Mouse (Mus musculus): ENCODE data around the gene Dmac2.

Dmac2 gene

GRCm38 (mm10) chr7:25652244-25652759 lies 33.1 kb downstream of the Dmac2 start:
- DNase-seq (ENCODE audit: low spot score) = no peak

DNA sequence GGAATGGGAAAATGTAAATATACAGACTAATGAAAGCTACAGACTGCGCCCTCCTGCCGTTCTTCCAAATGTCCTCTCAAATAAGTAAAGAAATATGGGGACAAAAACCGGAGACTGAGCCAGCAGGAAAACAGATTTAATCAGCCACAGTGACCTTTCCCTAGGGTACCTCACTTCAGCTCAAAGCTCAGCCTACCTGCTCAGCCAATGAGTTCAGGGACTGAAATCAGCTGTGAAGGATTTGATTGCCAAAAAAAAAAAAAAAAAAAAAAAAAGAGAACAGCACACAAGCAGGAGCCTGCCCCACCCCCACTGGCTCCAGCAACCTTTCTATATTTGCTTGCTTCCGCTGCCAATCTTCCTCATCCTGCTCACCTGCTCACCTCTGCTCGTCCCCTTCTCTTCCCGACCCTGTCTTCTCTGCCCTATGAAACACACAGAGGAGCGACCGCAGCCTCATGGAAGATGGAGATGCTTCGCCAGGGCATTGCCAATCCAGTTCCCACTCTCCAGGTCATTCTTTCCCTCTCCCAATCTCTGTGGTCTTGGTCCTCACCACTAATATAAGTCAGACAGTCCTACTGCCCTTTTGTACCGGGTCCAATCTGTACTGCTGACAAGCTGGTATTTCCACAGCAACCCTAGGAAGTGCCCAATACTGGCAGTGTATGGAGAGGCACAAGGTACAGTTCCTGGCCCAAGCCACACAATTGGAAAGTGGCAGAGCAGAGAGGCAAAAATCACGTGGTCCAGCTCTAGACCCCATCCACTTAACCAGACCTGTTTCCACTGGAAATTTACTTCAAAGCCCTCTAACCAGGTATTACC lies 36.6 kb downstream of the Dmac2 start:
- no peak for DNase-seq (ENCODE audit: low spot score)

DNA sequence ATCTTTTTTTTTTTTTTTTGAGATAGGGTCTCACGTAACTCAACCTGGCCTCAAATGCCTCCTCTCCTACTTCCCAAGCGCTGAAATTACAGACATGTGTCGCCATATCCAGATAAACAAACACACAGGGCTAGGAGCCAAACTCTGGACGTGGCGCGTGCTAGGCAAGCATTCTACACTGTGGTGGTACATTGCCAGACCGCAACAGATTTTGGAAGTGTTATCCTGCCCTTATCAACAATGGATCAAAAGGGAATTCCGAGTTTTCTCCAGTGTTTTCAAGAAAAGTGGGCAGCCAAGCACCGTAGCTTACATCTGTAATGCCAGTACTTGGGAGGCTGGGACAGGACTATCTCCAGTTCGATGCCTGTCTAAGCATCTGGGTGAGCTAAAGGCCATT lies 38.6 kb downstream of the Dmac2 start:
- no peak for DNase-seq (ENCODE audit: low spot score)

DNA sequence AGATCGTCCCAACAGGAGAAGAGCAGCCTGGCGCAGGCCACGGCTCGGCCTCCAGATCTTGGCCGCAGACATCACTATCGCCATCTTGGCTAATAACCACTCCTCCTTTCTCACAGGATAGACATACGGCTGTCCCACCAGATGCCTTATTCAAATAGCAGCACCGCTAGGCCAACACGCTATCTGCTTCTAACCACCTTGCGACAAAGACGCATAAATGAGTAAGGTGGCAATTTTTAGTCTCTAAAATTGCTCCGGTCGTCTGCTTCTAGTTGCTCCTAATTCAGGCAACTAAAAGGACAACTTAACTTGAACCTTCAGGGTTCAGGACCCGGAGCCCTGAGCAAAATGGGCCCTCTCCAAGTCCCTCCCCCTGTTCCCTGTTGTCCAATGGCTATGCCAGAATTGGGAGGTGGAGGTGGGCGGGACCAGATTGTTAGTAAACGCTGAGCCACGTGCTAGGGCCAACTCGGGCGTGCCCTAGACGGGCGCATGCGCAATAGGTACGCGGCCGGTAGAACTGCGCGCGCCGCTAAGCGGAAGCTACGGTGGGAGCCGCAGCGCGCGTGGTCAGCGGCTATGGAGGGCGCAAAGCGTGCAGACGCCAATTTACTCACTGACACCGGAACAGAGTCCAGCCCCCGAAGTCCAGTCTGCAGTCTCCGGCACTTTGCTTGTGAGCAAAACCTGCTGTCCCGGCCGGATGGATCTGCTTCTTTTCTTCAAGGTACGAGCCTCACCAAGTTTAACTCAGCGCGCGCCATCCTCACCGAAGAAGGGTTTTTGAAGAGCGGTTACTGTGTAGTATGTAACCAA lies 39.7 kb downstream of the Dmac2 start, which contains the start of the genes Bckdha and Exosc5:
Bckdha (minus strand) TSS at position 325 of the 816 bp plus-strand sequence.
Exosc5 (plus strand) TSS at position 508 of the 816 bp plus-strand sequence.
- peak; percentile 100 for DNase-seq (ENCODE audit: low spot score)

DNA sequence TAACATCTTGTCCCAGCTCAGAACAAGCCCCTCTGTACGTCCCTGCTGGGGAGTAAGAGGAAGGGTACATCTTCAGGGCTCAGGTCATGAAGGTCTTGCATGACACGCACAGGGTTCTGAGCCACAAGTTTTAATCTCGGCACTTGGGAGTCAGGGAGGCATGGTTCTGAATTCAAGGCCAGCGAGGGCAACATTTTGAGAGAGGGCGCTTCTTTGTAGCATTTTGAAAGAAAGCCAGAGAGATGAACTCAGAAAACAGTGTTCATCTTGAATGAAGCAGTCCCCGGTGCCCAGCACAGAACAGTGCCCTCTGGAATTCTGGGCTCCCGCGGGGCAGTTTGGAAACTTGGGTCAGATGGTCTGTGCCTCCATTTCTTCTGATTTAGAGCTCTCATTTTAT lies 47.2 kb downstream of the Dmac2 start:
- DNase-seq (ENCODE audit: low spot score) = no peak

DNA sequence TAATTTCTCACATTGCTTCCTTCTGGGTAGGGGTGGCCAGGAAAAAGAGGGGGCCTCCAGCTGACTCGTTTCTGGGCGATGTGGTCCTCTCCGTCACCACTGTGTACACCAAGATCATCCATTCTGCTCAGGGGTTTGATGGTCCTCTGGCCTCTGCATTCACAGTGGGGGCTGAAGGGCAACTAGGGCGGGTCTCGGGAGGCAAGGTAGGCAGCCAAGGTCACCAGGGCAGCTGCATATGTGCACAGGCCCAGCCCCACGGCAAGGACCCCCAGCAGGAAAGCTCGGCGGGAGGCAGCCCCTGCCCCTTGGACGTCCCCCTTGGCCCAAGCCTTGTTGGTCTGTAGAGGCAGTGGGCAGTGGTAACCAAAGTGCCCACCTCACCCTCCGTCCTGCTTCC lies 49.9 kb downstream of the Dmac2 start:
- no peak for DNase-seq (ENCODE audit: low spot score)

DNA sequence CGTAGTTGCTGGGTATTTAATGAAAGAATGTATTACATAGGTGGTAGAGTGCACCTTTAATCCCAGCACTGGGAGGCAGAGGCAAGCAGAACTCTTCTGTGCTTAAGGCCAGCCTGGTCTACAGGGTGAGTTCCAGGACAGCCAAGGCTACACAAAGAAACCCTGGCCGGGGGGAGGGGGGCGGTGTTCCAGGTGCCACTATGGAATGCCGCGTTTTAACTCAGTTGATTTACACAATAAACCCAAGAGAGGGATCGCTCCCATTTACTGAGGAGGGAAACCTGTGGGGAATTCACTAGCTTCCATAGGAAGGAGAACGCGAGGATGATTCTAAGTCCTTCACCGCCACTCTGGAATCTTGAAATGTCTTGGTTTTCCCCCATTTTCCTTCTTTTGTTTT lies 50.4 kb downstream of the Dmac2 start:
- no peak for DNase-seq (ENCODE audit: low spot score)

DNA sequence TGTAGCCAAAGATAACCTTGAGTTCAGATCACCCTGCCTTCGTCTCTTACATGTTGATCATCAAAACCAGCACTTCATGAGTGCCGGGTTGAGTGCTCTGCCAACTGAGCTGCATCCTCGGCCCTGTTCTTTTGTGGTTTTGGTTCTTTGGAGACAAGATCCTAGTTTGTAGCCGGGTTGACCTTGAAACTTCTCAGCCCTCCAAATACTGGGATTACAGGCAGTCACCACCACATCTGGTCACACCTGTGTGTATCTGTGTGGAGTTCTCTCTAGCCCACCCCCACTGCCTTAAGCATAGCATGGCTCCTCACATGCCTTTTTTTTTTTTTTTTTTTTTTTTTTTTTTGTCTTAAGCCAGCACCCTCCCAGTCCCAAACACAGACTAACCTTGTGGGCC lies 50.9 kb downstream of the Dmac2 start:
- no peak for DNase-seq (ENCODE audit: low spot score)

- DNase-seq (ENCODE audit: low spot score) = no peak
Measured at GRCm38 (mm10) chr7:25671686-25672085, 52.5 kb downstream of the Dmac2 start.

GRCm38 (mm10) chr7:25672442-25672841 lies 53.2 kb downstream of the Dmac2 start:
- DNase-seq (ENCODE audit: low spot score) = no peak

DNA sequence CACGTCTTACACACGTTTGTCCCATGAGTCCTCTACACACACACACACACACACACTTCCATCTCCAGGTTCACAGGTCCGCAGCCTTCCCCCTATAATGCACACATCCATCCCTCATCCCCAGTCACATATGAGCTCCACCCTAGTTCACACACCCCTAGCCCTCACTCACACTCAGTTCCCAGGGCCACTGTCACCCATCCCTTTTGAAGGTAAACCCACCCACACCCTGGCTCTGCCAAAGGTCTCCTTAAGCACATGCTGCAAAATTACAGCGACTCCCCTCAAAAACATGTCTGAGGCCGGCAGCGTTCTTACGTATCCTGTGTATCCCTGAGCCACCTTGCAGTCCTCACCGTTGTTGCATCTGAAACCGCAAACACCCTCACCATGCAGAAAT lies 55.1 kb downstream of the Dmac2 start:
- DNase-seq (ENCODE audit: low spot score) = no peak

- DNase-seq (ENCODE audit: low spot score) = no peak
Measured at GRCm38 (mm10) chr7:25674719-25675300, 55.6 kb downstream of the Dmac2 start, which contains the start of gene Tmem91. Tmem91 (minus strand) TSS chr7:25675166.
